Mouse (Mus musculus): ENCODE results near the gene Gpr183.

Gene Gpr183

GRCm38 (mm10) chr14:121903381-121903876 lies 61.6 kb downstream of the Gpr183 start:
- no peak for DNase-seq (ENCODE audit: low read depth, low spot score)

All from c-Kit-negative CD71-positive TER-119-positive erythroid progenitor cells, embryonic 14.5 days (primary cell).